Mouse (Mus musculus) intestine, embryonic 16.5 days (tissue): ENCODE measurements around the gene Cflar. TPM values are rescaled to one million over a fixed set of nuclear protein-coding genes. Genes with fewer than 3 reads are reported as not detected.

Source experiments
- ATAC-seq: fragments of 200-750 bp; cut with Nextera tagmentation; 2 replicates; pipeline ENCODE4 v1.8.0; 2017; ENCODE audit warnings: moderate TSS enrichment, moderate library complexity
- H3K27ac ChIP-seq: fragments of 300-500 bp; sonication (generic); 2 replicates; pipeline ENCODE4 v1.5.1; 2014; ENCODE audit warnings: mild to moderate bottlenecking, low read length
- H3K27me3 ChIP-seq: fragments of 300-500 bp; sonication (generic); replicated peaks from 2 replicates; pipeline ENCODE4 v1.6.1; 2014; ENCODE audit warnings: low read length, control low read depth, mixed read lengths; ENCODE audit not compliant: control insufficient read depth, insufficient read depth
- H3K36me3 ChIP-seq: fragments of 300-500 bp; sonication (generic); 2 replicates; pipeline ENCODE4 v1.6.1; 2014; ENCODE audit warnings: low read length, control low read depth; ENCODE audit not compliant: control insufficient read depth, insufficient read depth
- H3K4me1 ChIP-seq: fragments of 300-500 bp; sonication (generic); 2 replicates; pipeline ENCODE4 v1.6.1; 2014; ENCODE audit warnings: low read length, control low read depth, mixed read lengths; ENCODE audit not compliant: control insufficient read depth, insufficient read depth
- H3K4me2 ChIP-seq: fragments of 300-500 bp; sonication (generic); 2 replicates; pipeline ENCODE4 v1.6.1; 2014; ENCODE audit warnings: low read depth, low read length, control low read depth
- H3K4me3 ChIP-seq: fragments of 300-500 bp; sonication (generic); 2 replicates; pipeline ENCODE4 v1.5.1; 2014; ENCODE audit warnings: mild to moderate bottlenecking, low read length
- H3K9ac ChIP-seq: fragments of 300-500 bp; sonication (generic); 2 replicates; pipeline ENCODE4 v1.6.1; 2014; ENCODE audit warnings: low read depth, low read length
- H3K9me3 ChIP-seq: fragments of 300-500 bp; sonication (generic); 2 replicates; pipeline ENCODE4 v1.6.1; 2016; ENCODE audit warnings: low read length, control low read depth; ENCODE audit not compliant: control insufficient read depth
- WGBS: fragments of 180-500 bp; shearing (Covaris S2); extraction: QIAGEN DNeasy Blood & Tissue Kit; methylation state at CpG from one replicate; pipeline ENCODE4 v1.1.7; 2014; 5-methylcytosine and 5-hydroxymethylcytosine counted together
- polyA plus RNA-seq: library from polyadenylated mRNA; unstranded; fragments of >200 nt; fragmentation: Nextera tagmentation; extraction: Ambion mirVana; gene quantifications from 2 replicates; pipeline ENCODE4 v1.2.1, GENCODE M21; 2015

Cflar gene
- polyA plus RNA-seq, 1 experiment from 2014 or later = 25.6 TPM

DNA sequence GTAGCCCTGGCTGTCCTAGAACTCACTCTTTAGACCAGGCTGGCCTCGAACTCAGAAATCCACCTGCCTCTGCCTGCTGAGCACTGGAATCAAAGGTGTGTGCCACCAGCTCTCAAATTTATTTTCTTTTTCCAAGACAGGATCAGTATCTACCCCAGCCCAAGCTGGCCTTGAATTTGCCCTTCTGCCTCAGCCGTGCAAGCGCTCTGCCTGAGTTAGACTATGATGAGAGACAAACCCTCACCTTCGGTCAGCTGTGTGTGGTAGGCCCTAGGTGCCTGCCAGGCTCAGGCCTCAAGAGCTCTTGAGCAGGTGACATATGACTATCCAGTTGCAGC is 5.5 kb downstream of the Cflar start:
- H3K4me3 ChIP-seq = no peak overlapping the region
- no peak overlapping the region for H3K4me2 ChIP-seq
- no peaks in the 10 kb centered on the region for H3K9me3 ChIP-seq
- H3K9ac ChIP-seq = no peak overlapping the region
- no peak for ATAC-seq
- no peak overlapping the region for H3K27ac ChIP-seq
- H3K4me1 ChIP-seq = peaks cover 9% of the 10 kb centered on the region
- H3K36me3 ChIP-seq = peaks cover 6% of the 10 kb centered on the region; the same call in 1 of the 2 replicates
- H3K27me3 ChIP-seq = no peaks in the 10 kb centered on the region
- WGBS = 96% methylated on average over 4 of the region's 4 CpGs

DNA sequence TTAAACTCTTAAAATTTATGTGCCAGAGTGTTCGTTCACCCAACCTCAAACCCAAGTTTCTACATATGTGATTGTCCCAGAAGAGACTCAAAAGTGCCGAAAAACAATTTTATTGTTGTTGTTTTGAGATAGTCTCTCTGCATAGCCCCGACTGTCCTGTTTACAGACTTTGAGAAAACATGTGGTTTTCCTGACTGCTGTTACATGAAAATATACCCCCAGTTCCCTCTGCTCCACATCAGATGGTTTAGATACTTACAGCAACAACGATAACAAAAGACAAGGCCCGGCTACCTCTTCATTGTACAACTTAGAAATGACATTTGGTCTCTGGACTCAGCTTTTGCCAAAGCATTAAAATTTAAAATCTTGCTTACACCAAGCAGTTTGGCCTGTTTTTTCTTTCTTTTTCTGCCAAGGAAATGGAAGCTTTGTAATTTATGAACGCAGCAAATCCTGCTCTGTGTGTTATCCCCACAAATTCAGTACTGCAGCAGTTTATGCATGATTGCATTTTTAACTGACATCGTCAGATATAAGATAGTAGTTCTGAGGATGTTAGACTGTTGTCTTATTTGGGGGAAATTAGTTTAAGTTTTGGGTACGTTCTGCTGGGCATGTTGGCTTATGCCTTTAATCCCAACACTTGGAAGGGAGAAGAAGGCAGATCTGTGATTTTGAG is 6.4 kb downstream of the Cflar start:
- Histone ChIP-seq H3K9me3 (no peaks in the 10 kb centered on the region), H3K27ac (no peak overlapping the region), H3K4me1 (peaks cover 9% of the 10 kb centered on the region), H3K27me3 (no peaks in the 10 kb centered on the region), H3K9ac (no peak overlapping the region), H3K36me3 (peaks cover 9% of the 10 kb centered on the region; the same call in 1 of the 2 replicates), H3K4me2 (no peak overlapping the region), H3K4me3 (no peak overlapping the region)
- no peak for ATAC-seq
- 94% methylated on average over 8 of the region's 8 CpGs for WGBS

DNA sequence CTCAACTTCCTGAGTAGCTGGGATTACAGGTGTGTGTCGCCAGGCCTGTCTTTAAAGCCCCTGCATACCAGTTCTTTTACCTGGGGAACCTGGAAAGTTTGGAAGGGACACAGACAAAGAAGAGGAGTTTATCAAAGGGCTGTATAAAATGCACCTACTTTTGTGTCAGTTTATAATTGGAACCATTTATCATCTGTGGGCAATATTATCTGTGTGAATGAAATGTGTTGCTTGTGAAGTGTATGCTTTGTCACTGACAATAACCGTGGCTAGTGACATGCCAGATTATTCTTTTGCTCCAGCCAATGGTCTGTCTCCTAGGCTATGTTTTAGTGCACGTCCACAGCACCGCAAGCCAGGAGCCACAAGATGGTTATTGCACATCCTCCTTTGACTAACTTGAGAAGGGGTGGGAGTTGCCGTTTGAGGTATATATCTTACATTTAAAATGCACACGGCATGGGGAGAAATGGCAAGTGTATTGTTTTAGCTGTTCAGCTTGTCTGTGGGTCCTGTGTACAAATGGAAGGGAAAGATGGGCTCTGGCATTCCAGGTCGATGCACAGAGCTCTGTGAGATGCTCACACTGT is 8.1 kb downstream of the Cflar start:
- Histone ChIP-seq H3K9ac (no peak overlapping the region), H3K27me3 (no peaks in the 10 kb centered on the region), H3K4me3 (no peak overlapping the region), H3K9me3 (no peaks in the 10 kb centered on the region), H3K4me1 (peaks cover 9% of the 10 kb centered on the region), H3K27ac (no peak overlapping the region), H3K36me3 (peaks cover 9% of the 10 kb centered on the region; the same call in 1 of the 2 replicates), H3K4me2 (no peak overlapping the region)
- WGBS = 85% methylated on average over 7 of the region's 7 CpGs
- ATAC-seq = no peak

DNA sequence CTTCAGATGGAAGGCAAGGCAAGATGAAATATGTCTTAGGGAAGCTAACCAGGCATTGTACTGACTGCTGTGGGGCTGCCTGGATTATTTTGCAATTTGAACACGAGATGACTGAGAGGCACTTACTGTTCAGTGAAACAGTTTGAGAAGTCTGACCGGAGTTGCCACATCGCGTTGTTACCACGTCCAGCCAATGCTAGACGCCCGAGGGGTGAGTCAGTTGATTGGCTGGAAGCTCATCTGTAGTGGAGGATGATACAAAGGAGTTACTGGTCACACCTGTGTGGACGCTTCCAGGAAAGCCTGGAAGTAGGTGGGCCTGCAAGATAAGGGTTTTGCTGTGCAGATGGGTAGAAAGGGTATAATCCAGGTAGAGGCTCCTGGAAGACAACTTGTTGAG is 8.8 kb downstream of the Cflar start:
- H3K36me3 ChIP-seq = peaks cover 9% of the 10 kb centered on the region; the same call in 1 of the 2 replicates

DNA sequence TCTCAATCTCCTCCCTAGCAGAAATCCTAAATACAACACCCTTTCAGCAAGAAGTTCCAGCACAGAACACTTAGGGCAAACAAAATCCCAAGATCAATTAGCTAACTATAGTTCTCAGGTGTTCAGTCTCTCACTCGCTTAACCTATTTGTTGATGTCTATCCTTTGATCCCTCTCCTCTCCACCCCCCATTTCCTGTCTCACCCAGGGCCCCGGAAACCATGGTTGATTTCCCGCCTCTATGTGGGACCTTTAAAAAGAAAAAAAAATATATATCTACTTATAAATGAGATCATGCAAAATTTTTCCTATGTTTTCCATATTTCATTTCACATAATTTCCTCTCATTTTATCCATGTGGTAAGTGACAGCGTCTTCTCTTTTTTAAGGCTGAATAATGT is 9.7 kb downstream of the Cflar start:
- Histone ChIP-seq H3K9ac (no peak overlapping the region), H3K27ac (no peak overlapping the region), H3K4me2 (no peak overlapping the region), H3K4me3 (no peak overlapping the region), H3K27me3 (no peaks in the 10 kb centered on the region), H3K9me3 (no peaks in the 10 kb centered on the region), H3K36me3 (peaks cover 9% of the 10 kb centered on the region; the same call in 1 of the 2 replicates), H3K4me1 (peaks cover 4% of the 10 kb centered on the region)
- WGBS = 72% methylated on average over 4 of the region's 4 CpGs
- ATAC-seq = no peak

More for the DNA sequence above, 8.8 kb downstream of the Cflar start:
- Histone ChIP-seq H3K27ac (no peak overlapping the region), H3K4me1 (peaks cover 9% of the 10 kb centered on the region), H3K27me3 (no peaks in the 10 kb centered on the region), H3K4me2 (no peak overlapping the region), H3K9ac (no peak overlapping the region), H3K9me3 (no peaks in the 10 kb centered on the region), H3K4me3 (no peak overlapping the region)
- 84% methylated on average over 8 of the region's 8 CpGs for WGBS
- ATAC-seq = no peak

DNA sequence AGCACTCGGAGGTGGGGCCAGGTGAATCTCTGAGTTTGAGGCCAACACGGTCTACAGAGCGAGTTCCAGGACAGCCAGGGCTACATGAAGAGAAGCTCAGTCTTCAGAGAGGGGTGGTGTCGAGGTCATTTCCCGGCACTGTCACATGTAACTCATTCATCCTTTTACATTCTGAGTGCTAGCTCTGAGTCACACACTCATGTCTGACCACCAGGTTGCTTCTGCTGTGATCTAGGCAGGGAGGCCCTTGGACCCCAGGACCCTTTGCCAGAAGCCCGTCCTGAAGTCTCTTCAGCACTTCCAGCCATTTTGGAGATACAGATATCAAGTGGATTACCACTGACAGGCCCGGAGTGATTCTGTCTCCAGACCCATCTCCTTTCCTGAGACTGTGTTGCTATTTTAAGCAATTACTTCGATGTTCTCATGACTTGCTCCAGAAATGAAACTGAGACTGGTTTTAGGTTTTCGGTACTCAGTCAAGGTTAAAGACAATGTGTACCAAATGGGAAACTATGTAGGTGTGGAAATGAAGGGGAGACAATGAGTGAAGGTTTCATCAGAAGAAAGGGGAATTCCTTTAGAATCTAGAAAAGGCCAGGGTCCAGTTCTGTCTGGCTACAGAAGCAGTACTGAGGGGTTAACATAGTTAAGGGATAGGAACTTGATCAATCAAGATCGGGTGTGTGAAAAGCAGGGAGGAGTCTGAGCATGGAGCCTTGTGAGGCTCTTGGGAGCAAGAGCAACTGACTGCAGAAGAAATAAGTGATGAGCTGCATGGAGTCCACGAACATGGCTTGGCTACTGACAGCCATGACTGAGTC is 11.0 kb downstream of the Cflar start:
- no peaks in the 10 kb centered on the region; the same call in 1 of the 2 replicates for H3K4me1 ChIP-seq
- H3K9ac ChIP-seq = no peak overlapping the region
- no peak overlapping the region for H3K4me2 ChIP-seq
- no peak overlapping the region for H3K4me3 ChIP-seq
- WGBS = 86% methylated on average over 11 of the region's 11 CpGs
- no peak overlapping the region for H3K27ac ChIP-seq
- H3K9me3 ChIP-seq = no peaks in the 10 kb centered on the region
- H3K27me3 ChIP-seq = no peaks in the 10 kb centered on the region
- no peak for ATAC-seq
- peaks cover 7% of the 10 kb centered on the region; the same call in 1 of the 2 replicates for H3K36me3 ChIP-seq

DNA sequence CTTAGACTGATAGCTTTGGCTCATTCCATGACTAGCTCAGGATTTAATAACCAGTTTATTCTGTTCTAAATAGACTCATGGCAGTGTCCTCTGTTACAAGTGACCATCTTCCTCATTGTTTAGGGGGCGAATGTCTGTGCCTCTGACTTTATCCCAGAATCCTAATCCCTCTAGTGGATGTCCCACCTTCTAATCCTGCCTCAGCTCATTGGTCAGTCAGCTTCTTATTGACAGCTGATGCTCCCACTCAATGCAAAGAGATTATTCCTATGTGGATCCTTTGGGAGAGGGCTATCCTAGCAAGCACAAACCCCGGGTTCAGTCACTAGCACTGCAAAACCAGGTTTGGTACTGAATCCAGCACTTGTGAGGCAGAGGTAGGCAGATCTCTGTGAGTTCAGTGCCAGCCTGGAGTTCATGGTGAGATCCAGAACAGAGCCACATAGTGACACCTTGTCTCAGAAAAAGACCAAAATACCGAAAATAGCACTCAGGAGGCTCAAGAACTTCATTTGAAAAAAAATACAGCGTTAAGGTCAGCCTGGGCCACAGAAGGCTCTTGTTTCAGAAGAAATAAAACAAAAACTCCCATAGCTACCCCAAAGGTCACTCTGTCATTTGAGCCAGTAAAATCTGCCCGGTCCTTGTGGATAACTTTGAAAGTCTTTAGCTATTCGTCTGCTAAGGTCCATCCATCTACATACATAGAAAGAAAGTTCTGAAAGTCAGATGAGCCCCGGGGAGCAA is 11.9 kb downstream of the Cflar start:
- no peak overlapping the region for H3K27ac ChIP-seq
- H3K4me1 ChIP-seq = no peaks in the 10 kb centered on the region; the same call in 1 of the 2 replicates
- ATAC-seq = no peak
- no peaks in the 10 kb centered on the region for H3K9me3 ChIP-seq
- H3K36me3 ChIP-seq = peaks cover 4% of the 10 kb centered on the region; the same call in 1 of the 2 replicates
- H3K4me3 ChIP-seq = no peak overlapping the region
- H3K9ac ChIP-seq = no peak overlapping the region
- WGBS = 72% methylated on average over 7 of the region's 7 CpGs
- H3K27me3 ChIP-seq = no peaks in the 10 kb centered on the region
- H3K4me2 ChIP-seq = no peak overlapping the region

DNA sequence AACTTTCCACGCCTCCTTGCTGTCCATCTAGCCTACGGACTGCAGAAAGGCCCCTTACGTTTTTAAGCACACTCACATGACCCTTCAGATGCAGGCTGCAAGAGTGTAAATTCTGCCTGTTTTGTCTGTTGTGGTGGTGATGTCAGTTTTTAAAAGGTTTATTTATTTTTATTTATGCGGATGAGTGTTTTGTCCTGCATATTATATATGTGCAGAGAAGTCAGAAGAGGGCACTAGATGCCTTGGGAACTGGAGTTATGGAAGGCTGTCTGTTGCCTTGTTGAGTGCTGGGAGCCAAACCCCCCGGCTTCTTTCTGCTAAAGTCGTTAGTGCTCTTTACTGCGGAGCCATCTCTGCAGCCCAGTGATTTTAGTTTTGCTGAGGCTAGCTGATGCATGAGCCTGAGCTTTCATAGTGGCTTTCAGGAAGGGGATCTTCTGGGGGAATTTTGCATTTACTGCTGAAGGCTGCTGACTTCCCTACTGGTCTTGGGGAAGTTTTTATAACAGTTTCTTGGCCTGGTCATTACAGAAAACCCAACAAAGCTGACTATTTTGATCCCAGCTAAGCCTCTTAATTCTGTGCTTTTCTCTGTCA is 12.6 kb downstream of the Cflar start:
- H3K4me1 ChIP-seq = no peaks in the 10 kb centered on the region; the same call in 1 of the 2 replicates
- 64% methylated on average over 7 of the region's 7 CpGs for WGBS
- no peak overlapping the region for H3K4me3 ChIP-seq
- H3K9me3 ChIP-seq = no peaks in the 10 kb centered on the region
- no peak overlapping the region for H3K9ac ChIP-seq
- H3K27ac ChIP-seq = no peak overlapping the region
- H3K4me2 ChIP-seq = no peak overlapping the region
- ATAC-seq = no peak
- peaks cover 7% of the 10 kb centered on the region; the same call in 1 of the 2 replicates for H3K36me3 ChIP-seq
- no peaks in the 10 kb centered on the region for H3K27me3 ChIP-seq
